Mouse (Mus musculus): ENCODE measurements around the gene 9530077C05Rik.

DNA sequence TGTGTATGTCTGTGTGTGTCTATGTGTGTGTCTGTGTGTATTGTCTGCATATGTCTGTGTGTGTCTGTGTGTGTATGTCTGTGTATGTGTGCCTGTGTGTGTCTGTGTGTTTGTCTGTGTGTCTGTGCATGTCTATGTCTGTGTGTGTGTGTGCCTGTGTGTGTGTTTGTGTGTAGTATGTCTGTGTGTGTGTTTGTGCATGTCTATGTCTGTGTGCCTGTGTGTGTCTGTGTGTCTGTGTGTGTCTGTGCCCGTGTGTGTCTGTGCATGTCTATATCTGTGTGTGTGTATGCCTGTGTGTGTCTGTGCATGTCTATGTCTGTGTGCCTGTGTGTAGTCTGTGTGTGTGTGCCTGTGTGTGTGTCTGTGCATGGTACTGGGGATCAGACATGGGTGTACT is 33.8 kb downstream of the 9530077C05Rik start:
- no peak for TF ChIP-seq POLR2A (IDR thresholded peaks at IDR 0.05; ENCODE audit: borderline replicate concordance, control insufficient read depth, low read depth, low read length)
- TF ChIP-seq CTCF (IDR thresholded peaks at IDR 0.05; ENCODE audit: control insufficient read depth, insufficient read depth, low read length): no peak

Data from bone marrow, adult 2 months (tissue).